Mouse (Mus musculus): Measurements from ENCODE around the gene Tmco1.

Gene Tmco1

DNA sequence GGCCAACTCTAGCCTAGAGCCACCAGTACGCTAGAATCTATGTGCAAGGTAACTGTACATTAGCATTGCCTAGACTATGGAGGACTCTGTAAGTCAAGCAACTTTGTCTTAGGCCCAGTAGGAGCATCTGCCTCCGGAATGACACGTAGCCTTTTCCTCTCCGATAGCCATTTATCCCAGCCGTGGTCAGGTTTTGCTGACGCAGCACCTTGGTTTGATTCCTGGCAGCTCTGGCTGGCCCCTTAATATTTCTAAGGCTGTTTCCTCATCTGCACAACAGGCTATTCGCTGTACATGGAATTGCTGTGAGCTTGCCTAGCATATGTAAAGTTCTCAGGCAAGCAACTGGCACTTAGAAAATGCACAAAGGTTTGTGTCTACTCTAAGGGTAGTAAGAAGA, 64.6 kb downstream of the Tmco1 start:
- DNase-seq (ENCODE audit: low read depth, low spot score) = no peak

DNA sequence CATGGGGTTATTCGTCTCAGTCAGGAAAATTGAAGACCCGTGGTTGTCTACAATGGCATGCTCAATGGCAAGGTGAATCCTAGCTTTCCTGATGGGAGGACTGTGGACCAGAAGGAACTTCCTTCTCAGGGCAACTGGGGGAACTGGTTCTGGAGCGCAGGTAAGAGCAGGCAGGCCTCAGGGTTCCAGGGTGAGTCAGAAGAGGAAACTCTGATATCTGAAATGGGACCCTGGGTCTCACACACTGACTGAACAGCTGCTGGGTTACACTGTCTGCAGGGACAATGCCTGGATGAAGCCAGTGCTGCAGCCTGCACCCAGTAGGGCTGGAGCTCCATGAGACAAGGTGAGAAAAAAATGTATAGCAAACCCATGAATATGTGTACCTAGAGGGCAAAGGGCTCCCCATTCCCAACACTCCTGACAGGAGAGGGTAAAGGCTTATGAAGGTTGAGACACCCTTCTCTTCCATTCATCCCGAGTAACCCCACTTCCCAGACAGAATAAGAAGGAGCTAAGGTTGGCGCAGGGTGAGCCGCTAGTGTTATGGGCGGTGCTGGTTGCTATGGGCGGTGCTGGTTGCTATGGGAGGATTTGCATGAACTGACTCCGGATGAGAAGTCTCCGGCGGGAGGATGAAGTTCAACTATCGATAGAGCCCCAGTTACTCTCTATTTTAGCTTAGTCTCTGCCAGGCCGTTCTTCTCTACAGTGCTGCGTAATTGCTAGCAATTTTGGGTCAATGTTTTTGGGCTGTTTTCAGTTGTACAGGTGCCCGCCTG, 66.0 kb downstream of the Tmco1 start:
- peak; percentile 34 for DNase-seq (ENCODE audit: low read depth, low spot score)

DNA sequence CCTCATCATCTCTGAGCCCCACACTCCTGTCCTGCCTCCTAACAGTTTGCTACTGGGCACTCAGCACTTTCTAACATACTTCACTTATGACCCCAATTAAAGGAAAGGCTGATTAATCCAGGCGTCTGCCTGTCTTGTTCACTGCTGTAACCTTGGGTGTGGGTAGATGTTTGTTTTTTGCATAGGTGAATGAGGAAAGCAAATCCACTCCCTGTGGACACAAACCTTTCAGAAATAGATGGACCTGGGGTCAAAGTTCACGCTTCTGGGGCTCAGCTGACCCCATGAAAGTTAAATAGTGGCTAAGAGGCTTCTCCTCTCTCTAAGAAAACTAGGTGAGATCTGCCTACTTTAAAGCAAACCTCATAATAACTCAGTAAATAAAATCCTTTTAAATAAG, 66.8 kb downstream of the Tmco1 start:
- DNase-seq (ENCODE audit: low read depth, low spot score) = no peak

DNA sequence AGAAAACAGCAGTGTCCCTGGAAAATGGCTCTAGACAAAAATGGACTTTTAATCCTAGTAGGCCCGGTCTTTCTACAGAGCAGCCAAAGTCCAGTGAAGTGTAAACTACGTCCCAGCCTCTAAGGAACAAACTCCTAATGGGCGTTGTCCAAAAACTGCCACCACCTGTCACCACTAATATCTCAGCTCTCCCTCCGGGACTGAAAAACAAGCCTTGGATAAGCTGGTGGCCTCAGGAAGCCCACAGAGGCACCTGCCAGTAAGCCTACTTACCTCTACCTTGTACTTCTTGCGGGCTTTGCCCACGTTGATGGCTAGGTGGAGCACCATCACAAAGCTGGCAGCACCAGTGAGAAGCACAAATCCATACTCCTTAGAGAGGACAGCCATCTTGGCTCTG, 69.8 kb downstream of the Tmco1 start:
- no peak for DNase-seq (ENCODE audit: low read depth, low spot score)

DNA sequence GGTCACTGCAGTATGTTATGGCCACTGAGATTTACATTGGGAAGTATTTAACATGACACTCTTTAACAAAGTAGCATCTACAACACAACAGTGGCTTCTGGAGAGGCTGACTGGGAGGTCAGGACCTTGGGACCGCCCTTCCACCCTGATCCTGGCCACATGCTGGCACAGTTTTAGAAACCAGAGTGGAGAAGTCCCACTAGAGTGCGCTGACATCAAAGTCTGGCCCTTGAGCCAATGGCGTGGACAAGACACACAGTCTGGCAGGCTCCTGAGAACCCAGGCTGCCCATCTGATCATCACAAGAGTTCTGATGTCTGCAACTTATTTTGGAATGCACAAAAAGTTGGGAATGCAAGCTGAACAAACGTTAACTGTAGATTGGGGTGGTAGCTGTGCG, 71.6 kb downstream of the Tmco1 start:
- DNase-seq (ENCODE audit: low read depth, low spot score) = no peak

DNA sequence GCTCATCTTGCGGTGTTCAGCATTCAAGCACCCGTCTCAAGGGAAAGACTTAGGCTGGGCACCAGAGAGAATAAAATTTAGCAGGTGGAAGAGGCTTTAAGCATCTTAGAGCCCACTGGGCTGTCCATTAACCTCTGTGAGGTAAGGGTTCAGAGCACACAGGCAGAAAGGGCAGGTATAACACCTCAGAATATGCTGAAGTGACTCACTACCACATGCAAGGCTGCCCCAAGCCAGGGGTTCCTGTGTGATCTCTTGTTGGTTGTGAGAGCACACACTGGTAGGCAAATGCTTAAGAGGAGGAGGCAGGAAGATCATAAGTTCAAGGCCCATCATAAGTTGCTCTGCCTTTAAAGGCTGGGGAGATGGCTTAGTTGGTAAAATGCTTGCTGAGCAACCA, 72.0 kb downstream of the Tmco1 start:
- DNase-seq (ENCODE audit: low read depth, low spot score) = no peak

DNA sequence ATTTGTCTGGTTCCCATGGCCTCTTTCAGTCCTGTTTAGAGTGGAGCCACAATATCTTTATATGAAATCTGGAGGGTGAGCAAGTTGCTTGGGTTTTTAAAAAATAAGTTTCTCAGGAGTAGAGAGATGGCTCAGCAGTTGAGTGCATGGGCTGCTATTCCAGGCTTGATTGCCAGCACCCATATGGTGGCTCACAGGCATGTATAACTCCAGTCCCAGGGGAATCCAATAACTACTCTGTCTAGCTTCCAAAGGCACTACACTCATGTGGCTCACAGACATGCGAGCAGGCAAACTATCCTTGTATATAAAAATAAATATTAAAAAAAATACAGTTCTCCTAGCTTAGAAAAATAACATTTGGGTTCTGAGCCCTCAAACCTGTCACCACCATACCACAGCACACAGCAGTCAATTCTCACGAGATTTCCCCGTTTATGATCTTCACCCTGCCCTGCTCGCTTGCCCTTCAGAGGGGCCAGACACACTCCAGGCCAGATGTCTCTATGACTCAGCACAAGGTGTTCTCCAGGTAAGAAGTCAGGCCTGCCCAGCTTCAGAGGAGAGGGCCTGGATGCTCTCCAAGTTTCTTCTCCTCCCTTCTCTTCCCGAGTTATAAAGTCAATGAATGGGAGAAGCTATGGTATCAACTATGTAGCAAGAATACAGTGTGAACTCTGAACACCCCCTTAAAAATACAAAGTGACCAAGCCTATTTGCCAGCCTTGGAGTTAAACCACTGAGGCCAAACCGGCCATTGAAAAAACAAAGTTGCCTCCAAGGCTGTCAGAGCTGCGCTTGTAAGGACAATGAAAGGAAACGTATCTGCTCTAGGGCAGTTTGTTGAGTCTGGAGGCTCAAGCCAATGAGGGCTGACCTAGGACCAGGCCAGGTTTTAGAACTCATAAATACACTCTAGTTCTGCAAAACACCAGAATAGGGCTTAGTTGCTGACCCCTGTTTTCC, 73.2 kb downstream of the Tmco1 start:
- DNase-seq (ENCODE audit: low read depth, low spot score) = no peak

DNA sequence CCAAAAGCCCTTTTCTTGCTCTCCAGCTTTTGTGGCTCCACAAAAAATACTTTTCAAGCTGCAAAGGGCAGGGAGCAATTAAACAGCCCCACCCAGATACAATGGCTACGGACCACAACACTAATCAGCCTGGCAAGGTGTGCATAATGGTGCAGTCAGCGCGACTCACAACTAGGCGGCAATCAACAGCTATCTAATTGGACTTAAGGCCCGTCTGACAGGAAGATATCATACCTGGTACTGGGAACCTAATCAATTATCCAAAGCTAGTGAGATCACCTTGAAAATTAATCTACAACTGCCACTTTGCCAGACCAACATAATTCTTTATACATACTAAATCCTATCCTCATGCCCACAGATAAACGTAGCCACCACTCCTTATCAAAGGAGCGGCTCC, 74.1 kb downstream of the Tmco1 start:
- no peak for DNase-seq (ENCODE audit: low read depth, low spot score)

DNA sequence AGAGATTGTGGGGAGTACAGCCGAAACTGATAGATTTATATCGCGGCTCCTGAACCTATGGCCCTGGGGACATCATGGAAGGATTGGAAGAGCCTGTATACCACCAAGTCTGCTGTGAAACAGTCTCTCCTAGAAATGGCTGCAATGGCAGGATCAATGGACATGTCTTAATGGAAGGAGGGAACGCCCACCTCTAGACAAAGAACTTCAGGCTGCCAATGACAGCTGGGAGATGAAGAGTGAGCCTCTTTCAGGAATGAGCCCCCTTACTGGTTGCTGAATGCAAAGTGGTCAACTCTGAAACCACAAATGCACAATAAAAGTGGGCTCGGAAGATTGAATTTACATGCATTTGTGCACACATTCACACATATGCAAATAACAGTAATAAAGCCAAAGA, 74.6 kb downstream of the Tmco1 start:
- DNase-seq (ENCODE audit: low read depth, low spot score) = no peak

DNA sequence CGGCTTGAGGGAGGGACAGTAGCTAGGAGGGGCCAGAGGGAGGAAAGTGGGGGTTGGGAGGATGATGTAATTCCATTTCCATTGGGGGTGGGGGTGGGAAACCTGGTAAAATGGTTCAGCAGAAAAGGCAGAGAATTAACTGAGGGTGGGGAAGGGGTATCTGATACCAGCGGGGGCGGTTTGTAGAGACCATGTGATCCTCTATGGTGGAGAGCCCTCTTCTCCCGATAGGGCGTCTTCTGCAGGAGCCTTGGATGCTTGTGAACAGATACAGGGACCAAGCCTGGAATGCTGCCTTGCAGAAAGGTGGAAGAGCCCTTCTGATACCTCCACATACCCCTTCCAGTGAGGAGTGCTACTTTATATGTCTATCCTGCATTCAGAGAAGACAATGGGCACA, 75.0 kb downstream of the Tmco1 start:
- no peak for DNase-seq (ENCODE audit: low read depth, low spot score)

Measured in forelimb bud, embryonic 11.5 days (tissue).